Mouse (Mus musculus) brown adipose tissue, adult 24 weeks (tissue): ENCODE measurements around the gene Gnb3. TPM values are rescaled to one million over a fixed set of nuclear protein-coding genes. Genes with fewer than 3 reads are reported as not detected.
"Not testable (repeated sequence)": the region's sequence is repeated elsewhere in the genome, so short reads cannot be mapped to it uniquely, and the experiment has no call there.

Source experiments
- H3K27ac ChIP-seq: fragments of 200-500 bp; replicated peaks from 2 replicates; pipeline ENCODE4 v1.5.1; 2012; ENCODE audit warnings: low read depth, mild to moderate bottlenecking, low read length
- H3K4me1 ChIP-seq: fragments of 200-500 bp; 2 replicates; pipeline ENCODE4 v1.6.1; 2012; ENCODE audit warnings: low read length, mixed read lengths; ENCODE audit not compliant: control insufficient read depth, insufficient read depth, insufficient read length
- H3K4me3 ChIP-seq: fragments of 200-500 bp; 2 replicates; pipeline ENCODE4 v1.5.1; 2012; ENCODE audit warnings: low read depth, mild to moderate bottlenecking, low read length, moderate library complexity; ENCODE audit not compliant: insufficient read depth
- polyA plus RNA-seq: library from polyadenylated mRNA; stranded (reverse); fragments of >200 nt; gene quantifications from 2 replicates; pipeline ENCODE4 v1.2.4, GENCODE M21; 2012; ENCODE audit not compliant: missing spikeins, insufficient read depth, insufficient read length

Gene Gnb3
- polyA plus RNA-seq, 1 experiment, result not detected

- peak overlapping the region; percentile 79 for H3K27ac ChIP-seq
- H3K4me1 ChIP-seq, result peaks cover 10% of the 10 kb centered on the region; the same call in 1 of the 2 replicates
- H3K4me3 ChIP-seq, result peak overlapping the region; percentile 43
Observed at GRCm38 (mm10) chr6:124806446-124807140, 33.5 kb downstream of the Gnb3 start.

GRCm38 (mm10) chr6:124805341-124806321 lies 34.4 kb downstream of the Gnb3 start:
- peak overlapping the region; percentile 87 for H3K27ac ChIP-seq
- H3K4me1 ChIP-seq, result peaks cover 10% of the 10 kb centered on the region; the same call in 1 of the 2 replicates
- H3K4me3 ChIP-seq, result peak overlapping the region; percentile 64

GRCm38 (mm10) chr6:124804341-124804740 lies 35.7 kb downstream of the Gnb3 start:
- Histone ChIP-seq H3K4me1 (peaks cover 7% of the 10 kb centered on the region; the same call in 1 of the 2 replicates), H3K27ac (no peak overlapping the region)

GRCm38 (mm10) chr6:124803691-124804090 lies 36.4 kb downstream of the Gnb3 start:
- not testable (repeated sequence) for H3K4me3 ChIP-seq, H3K4me1 ChIP-seq, H3K27ac ChIP-seq

More at GRCm38 (mm10) chr6:124804341-124804740, 35.7 kb downstream of the Gnb3 start:
- H3K4me3 ChIP-seq, result no peak overlapping the region

- Histone ChIP-seq H3K27ac (no peak overlapping the region), H3K4me1 (peaks cover 5% of the 10 kb centered on the region; the same call in 1 of the 2 replicates), H3K4me3 (no peak overlapping the region)
Observed at GRCm38 (mm10) chr6:124803061-124803460, 37.0 kb downstream of the Gnb3 start.

GRCm38 (mm10) chr6:124802400-124802799 lies 37.7 kb downstream of the Gnb3 start:
- H3K4me3 ChIP-seq, H3K27ac ChIP-seq: not testable (repeated sequence)

GRCm38 (mm10) chr6:124796200-124796599 lies 43.9 kb downstream of the Gnb3 start:
- Histone ChIP-seq H3K4me3 (no peak overlapping the region), H3K4me1 (no peaks in the 10 kb centered on the region), H3K27ac (no peak overlapping the region)

More at GRCm38 (mm10) chr6:124802400-124802799, 37.7 kb downstream of the Gnb3 start:
- H3K4me1 ChIP-seq, result not testable (repeated sequence)

GRCm38 (mm10) chr6:124795781-124796180 lies 44.3 kb downstream of the Gnb3 start:
- H3K4me1 ChIP-seq, result no peaks in the 10 kb centered on the region
- H3K4me3 ChIP-seq, result no peak overlapping the region
- H3K27ac ChIP-seq, result no peak overlapping the region

GRCm38 (mm10) chr6:124791911-124792310 lies 48.2 kb downstream of the Gnb3 start:
- Histone ChIP-seq H3K4me1 (no peaks in the 10 kb centered on the region), H3K27ac (no peak overlapping the region), H3K4me3 (no peak overlapping the region)

- no peak overlapping the region for H3K4me3 ChIP-seq
- H3K4me1 ChIP-seq, result no peaks in the 10 kb centered on the region
- no peak overlapping the region for H3K27ac ChIP-seq
Observed at GRCm38 (mm10) chr6:124790121-124790520, 50.0 kb downstream of the Gnb3 start.

- H3K4me3 ChIP-seq, result no peak overlapping the region
- H3K27ac ChIP-seq, result no peak overlapping the region
- no peaks in the 10 kb centered on the region for H3K4me1 ChIP-seq
Observed at GRCm38 (mm10) chr6:124789519-124789918, 50.6 kb downstream of the Gnb3 start.

- Histone ChIP-seq H3K27ac (no peak overlapping the region), H3K4me3 (no peak overlapping the region), H3K4me1 (no peaks in the 10 kb centered on the region)
Observed at GRCm38 (mm10) chr6:124787722-124788121, 52.4 kb downstream of the Gnb3 start.

GRCm38 (mm10) chr6:124786756-124787420 lies 53.2 kb downstream of the Gnb3 start:
- no peaks in the 10 kb centered on the region for H3K4me1 ChIP-seq
- no peak overlapping the region for H3K27ac ChIP-seq
- no peak overlapping the region for H3K4me3 ChIP-seq
